Mouse (Mus musculus) layer of hippocampus, adult 2 months (tissue): Measurements from ENCODE around the gene Tmem196. TPM values are rescaled to one million over a fixed set of nuclear protein-coding genes. Genes with fewer than 3 reads are reported as not detected.
"Not testable (repeated sequence)": the region's sequence is repeated elsewhere in the genome, so short reads cannot be mapped to it uniquely, and the experiment has no call there.

Source experiments
- DNase-seq, 2 experiments: peaks; one replicate each; pipeline ENCODE4 v3.0.0; 2022; ENCODE audit warnings: low spot score in 2 of 2
- H3K27ac ChIP-seq: fragments of 200-600 bp; 2 replicates; pipeline ENCODE4 v1.8.1; 2022
- H3K4me3 ChIP-seq: fragments of 200-600 bp; 2 replicates; pipeline ENCODE4 v1.8.1; 2022; ENCODE audit warnings: mild to moderate bottlenecking
- CTCF ChIP-seq: fragments of 200-600 bp; conservative IDR thresholded peaks from 2 replicates; pipeline ENCODE4 v1.8.1; 2022; ENCODE audit warnings: antibody characterized with exemption, mild to moderate bottlenecking, moderate library complexity
- long read RNA-seq, 2 experiments: library from polyadenylated mRNA; stranded (forward); transcript quantifications; one replicate each; pipeline ENCODE4 v2.0.0; 2021; ENCODE audit warnings: borderline mapping rate in 2 of 2
- total RNA-seq, 2 experiments: library from RNA; stranded (reverse); gene quantifications; 2 replicates each; pipeline ENCODE4 v1.2.3; 2021

Gene Tmem196
- total RNA-seq: 10 to 100 TPM in 1 of 2 experiments, 1 to 10 TPM in 1; 8.3 to 10.4 TPM
- long read RNA-seq, experiment 1, partial matches to known transcripts: 0 of 6 reads
- long read RNA-seq, experiment 1, other reads (novel, unspliced or antisense): 1 of 6 reads
- long read RNA-seq, experiment 2, partial matches to known transcripts: 0 of 6 reads
- long read RNA-seq, experiment 2, other reads (novel, unspliced or antisense): 0 of 6 reads

- peak; percentile 1 to 13 for DNase-seq
- H3K4me3 ChIP-seq: peak within 1 kb of the TSS; percentile 59
- peak within 1 kb of the TSS; percentile 68; the same call in 1 of the 2 replicates for H3K27ac ChIP-seq
- no peak for TF ChIP-seq CTCF
Measured at GRCm38 (mm10) chr12:119945589-119946310, at the start of gene Tmem196. Gene Tmem196, plus strand, starts transcription at chr12:119945822.

GRCm38 (mm10) chr12:119946311-119946692 is 680 bp downstream of the Tmem196 start:
- Histone ChIP-seq H3K4me3 (peak overlapping the region; percentile 59), H3K27ac (peak overlapping the region; percentile 68; the same call in 1 of the 2 replicates)
- TF ChIP-seq CTCF: no peak
- no peak for DNase-seq

DNA sequence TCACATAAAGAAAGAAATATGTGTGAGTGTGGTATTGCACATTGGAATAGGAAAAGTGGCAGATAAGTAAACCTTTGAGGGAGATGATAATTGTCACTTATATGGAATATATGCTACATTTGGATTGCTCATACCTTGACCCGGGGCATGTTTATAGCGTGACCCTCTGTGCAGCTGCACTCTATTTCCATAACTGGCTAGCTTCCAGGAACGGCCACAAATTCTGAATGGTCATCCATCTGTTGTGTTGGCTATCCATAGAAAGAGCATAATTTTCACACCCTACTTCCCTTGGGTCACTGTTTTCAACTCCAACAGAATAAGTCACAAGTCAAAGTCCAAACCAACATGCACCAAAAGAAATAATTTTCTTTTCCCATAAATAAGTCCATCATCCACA is 11.4 kb downstream of the Tmem196 start:
- no peak overlapping the region for H3K4me3 ChIP-seq
- no peak for DNase-seq
- TF ChIP-seq CTCF: no peak
- H3K27ac ChIP-seq: no peak overlapping the region

DNA sequence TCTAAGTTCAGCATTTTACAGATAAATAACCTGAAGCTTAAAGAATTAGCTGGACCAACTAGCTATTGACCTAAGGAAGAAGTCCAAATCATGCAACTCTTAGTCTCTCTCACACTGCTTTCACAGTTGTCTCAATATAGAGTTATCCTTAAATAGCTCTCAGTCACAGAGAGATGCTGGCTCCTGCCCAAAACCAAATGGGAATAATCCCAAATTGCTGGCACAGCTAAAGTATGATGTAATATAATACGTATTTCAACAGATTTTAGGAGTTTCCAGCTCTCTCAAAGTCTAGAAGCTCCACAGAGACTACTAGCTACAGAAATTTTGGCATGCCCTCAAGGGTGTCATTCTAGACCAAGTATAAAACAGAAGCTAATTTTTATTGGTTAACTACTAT is 15.1 kb downstream of the Tmem196 start:
- Histone ChIP-seq H3K4me3 (no peak overlapping the region), H3K27ac (no peak overlapping the region)
- DNase-seq: peak; percentile 20 to 54
- no peak for TF ChIP-seq CTCF

- no peak for DNase-seq
- Histone ChIP-seq H3K4me3 (no peak overlapping the region), H3K27ac (no peak overlapping the region)
- TF ChIP-seq CTCF: no peak
Measured at GRCm38 (mm10) chr12:119965373-119965772, 19.8 kb downstream of the Tmem196 start.

- H3K4me3 ChIP-seq: no peak overlapping the region
- H3K27ac ChIP-seq: no peak overlapping the region
- TF ChIP-seq CTCF: no peak
- DNase-seq: no peak
Measured at GRCm38 (mm10) chr12:119970068-119970467, 24.4 kb downstream of the Tmem196 start.

- TF ChIP-seq CTCF: peak; percentile 92
- no peak overlapping the region for H3K27ac ChIP-seq
- no peak overlapping the region for H3K4me3 ChIP-seq
- DNase-seq: peak; percentile 42 to 66
Measured at GRCm38 (mm10) chr12:119981731-119982130, 36.1 kb downstream of the Tmem196 start.

DNA sequence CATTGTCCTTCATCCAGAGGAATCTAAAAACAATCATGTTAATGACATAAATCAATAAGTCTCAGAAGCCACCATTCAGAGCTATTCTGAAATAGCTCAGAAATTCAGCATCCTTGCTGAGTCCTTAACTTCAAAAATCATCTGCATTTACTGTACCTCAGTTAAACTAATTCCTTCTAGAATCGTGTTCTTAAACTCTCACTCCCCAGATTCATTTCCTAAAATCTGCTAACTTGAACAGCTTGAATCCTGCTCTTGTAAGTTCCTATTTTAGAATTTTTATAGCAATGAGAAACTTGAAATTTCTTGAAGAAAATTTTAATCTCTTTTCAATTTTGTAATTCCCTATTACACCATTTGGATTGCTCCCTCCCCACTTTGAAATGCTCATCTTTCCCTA is 52.6 kb downstream of the Tmem196 start:
- TF ChIP-seq CTCF: no peak
- Histone ChIP-seq H3K4me3 (no peak overlapping the region), H3K27ac (no peak overlapping the region)
- no peak for DNase-seq

DNA sequence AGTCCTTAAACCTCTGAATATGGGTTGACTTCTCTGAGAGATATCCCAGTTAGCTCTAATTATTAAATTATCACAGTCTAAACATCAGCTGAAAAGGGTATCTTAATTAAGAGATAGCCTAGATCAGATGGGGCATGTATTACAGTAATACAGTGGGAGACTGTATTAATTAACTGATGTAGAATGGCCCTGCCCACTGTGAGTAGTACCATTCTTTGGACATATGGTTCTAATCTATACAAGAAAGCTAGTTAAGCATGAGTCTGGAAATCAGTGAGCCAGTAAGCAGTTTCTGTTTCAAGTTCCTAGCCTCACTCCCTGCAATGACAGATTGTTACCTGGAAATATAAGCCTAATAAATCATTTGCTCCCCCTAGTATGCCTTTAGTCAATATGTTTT is 58.7 kb downstream of the Tmem196 start:
- DNase-seq: no peak
- Histone ChIP-seq H3K4me3 (no peak overlapping the region), H3K27ac (no peak overlapping the region)
- TF ChIP-seq CTCF: no peak

DNA sequence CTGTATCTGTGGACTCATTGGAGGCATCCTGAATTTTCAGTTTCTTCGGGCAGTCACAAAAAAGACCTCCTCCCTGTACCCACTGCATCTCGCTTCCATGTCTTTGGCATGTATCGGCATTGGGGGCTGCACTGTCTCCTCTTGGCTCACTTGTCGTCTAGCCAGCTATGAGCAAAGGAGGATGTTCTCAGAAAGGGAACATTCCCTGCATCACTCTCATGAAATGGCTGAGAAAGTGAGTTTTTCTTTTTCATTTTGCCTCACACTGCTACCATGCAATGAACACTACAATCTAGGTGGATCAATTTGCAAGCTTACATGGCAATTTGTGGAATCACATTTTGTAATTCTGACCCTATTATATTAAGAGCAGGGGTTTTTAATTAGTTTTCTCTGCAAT is 69.1 kb downstream of the Tmem196 start:
- Histone ChIP-seq H3K4me3 (no peak overlapping the region), H3K27ac (peak overlapping the region; percentile 61)
- TF ChIP-seq CTCF: no peak
- no peak for DNase-seq

GRCm38 (mm10) chr12:120015201-120015600 is 69.6 kb downstream of the Tmem196 start:
- Histone ChIP-seq H3K27ac (peak overlapping the region; percentile 61), H3K4me3 (no peak overlapping the region)
- TF ChIP-seq CTCF: no peak
- DNase-seq: no peak

- not testable (repeated sequence) for H3K4me3 ChIP-seq, H3K27ac ChIP-seq
- TF ChIP-seq CTCF: peak; percentile 82
- DNase-seq: peak; percentile 30 to 42
Measured at GRCm38 (mm10) chr12:120028089-120028959, 82.7 kb downstream of the Tmem196 start.
